Mouse (Mus musculus): Measurements from ENCODE around the gene Bcl9.

The Bcl9 gene

GRCm38 (mm10) chr3:97296941-97297552 is 670 bp downstream of the Bcl9 start:
- no peak for DNase-seq (ENCODE audit: low read depth, low spot score)

- no peak for DNase-seq (ENCODE audit: low read depth, low spot score)
Measured at GRCm38 (mm10) chr3:97294334-97294733, 3.4 kb downstream of the Bcl9 start.

GRCm38 (mm10) chr3:97284878-97285277 is 12.8 kb downstream of the Bcl9 start:
- DNase-seq (ENCODE audit: low read depth, low spot score): no peak

GRCm38 (mm10) chr3:97284056-97284455 is 13.7 kb downstream of the Bcl9 start:
- DNase-seq (ENCODE audit: low read depth, low spot score): no peak

GRCm38 (mm10) chr3:97281426-97281825 is 16.3 kb downstream of the Bcl9 start:
- no peak for DNase-seq (ENCODE audit: low read depth, low spot score)

- DNase-seq (ENCODE audit: low read depth, low spot score): no peak
Measured at GRCm38 (mm10) chr3:97275708-97276107, 22.0 kb downstream of the Bcl9 start.

GRCm38 (mm10) chr3:97274516-97275230 is 23.0 kb downstream of the Bcl9 start:
- DNase-seq (ENCODE audit: low read depth, low spot score): no peak

GRCm38 (mm10) chr3:97273876-97274275 is 23.8 kb downstream of the Bcl9 start:
- no peak for DNase-seq (ENCODE audit: low read depth, low spot score)

GRCm38 (mm10) chr3:97265667-97266415 is 31.9 kb downstream of the Bcl9 start:
- no peak for DNase-seq (ENCODE audit: low read depth, low spot score)

GRCm38 (mm10) chr3:97262235-97262634 is 35.5 kb downstream of the Bcl9 start:
- no peak for DNase-seq (ENCODE audit: low read depth, low spot score)

GRCm38 (mm10) chr3:97255706-97256339 is 41.9 kb downstream of the Bcl9 start:
- DNase-seq (ENCODE audit: low read depth, low spot score): no peak

GRCm38 (mm10) chr3:97254861-97255465 is 42.8 kb downstream of the Bcl9 start:
- no peak for DNase-seq (ENCODE audit: low read depth, low spot score)

GRCm38 (mm10) chr3:97253823-97254600 is 43.7 kb downstream of the Bcl9 start:
- no peak for DNase-seq (ENCODE audit: low read depth, low spot score)

- no peak for DNase-seq (ENCODE audit: low read depth, low spot score)
Measured at GRCm38 (mm10) chr3:97252896-97253295, 44.8 kb downstream of the Bcl9 start.

- no peak for DNase-seq (ENCODE audit: low read depth, low spot score)
Measured at GRCm38 (mm10) chr3:97242629-97243167, 55.0 kb downstream of the Bcl9 start.

- DNase-seq (ENCODE audit: low read depth, low spot score): no peak
Measured at GRCm38 (mm10) chr3:97241826-97242225, 55.9 kb downstream of the Bcl9 start.

GRCm38 (mm10) chr3:97239793-97240192 is 57.9 kb downstream of the Bcl9 start:
- DNase-seq (ENCODE audit: low read depth, low spot score): no peak

GRCm38 (mm10) chr3:97239316-97239715 is 58.4 kb downstream of the Bcl9 start:
- DNase-seq (ENCODE audit: low read depth, low spot score): no peak

- DNase-seq (ENCODE audit: low read depth, low spot score): no peak
Measured at GRCm38 (mm10) chr3:97238521-97238920, 59.2 kb downstream of the Bcl9 start.

GRCm38 (mm10) chr3:97237403-97237802 is 60.3 kb downstream of the Bcl9 start:
- no peak for DNase-seq (ENCODE audit: low read depth, low spot score)

GRCm38 (mm10) chr3:97234797-97235196 is 62.9 kb downstream of the Bcl9 start:
- no peak for DNase-seq (ENCODE audit: low read depth, low spot score)
